Mouse (Mus musculus): ENCODE measurements around the gene Arhgap20. TPM values are rescaled to one million over a fixed set of nuclear protein-coding genes. Genes with fewer than 3 reads are reported as not detected.
A peak's percentile ranks its signal among the peaks of the same experiment; 100 is the strongest.

Gene Arhgap20
- total and polyA plus RNA-seq, 3 experiments, result 0.54 to 0.93 (median 0.60) TPM

DNA sequence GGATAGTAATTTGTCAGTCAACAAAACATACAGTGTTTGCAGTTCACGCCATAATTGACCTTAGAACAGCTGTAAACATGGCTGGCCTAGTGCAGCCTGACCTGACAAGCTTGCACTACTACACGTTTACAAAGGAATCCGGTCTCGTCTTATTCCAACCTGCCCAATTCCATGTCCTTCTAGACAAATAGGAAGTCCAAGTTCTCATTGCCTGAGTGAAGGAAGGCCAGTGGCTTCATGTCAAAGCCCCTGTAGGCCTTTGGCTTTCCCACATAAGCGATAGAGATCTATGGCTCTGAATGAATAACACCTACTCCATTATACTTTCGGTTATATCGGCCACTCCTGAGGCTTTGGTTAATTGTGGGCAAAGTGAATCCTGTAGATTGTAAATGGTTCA lies 16.0 kb downstream of the Arhgap20 start:
- no peaks in the 10 kb centered on the region for H3K79me2 ChIP-seq (replicated peaks; ENCODE audit: control insufficient read depth, extremely low read depth, insufficient read depth, poor library complexity, severe bottlenecking)
- in situ Hi-C loops (cut with MboI; ENCODE audit: low pct_ligation_motif_present, low pct_unique_long_range_greater_than_20kb, low sequenced_read_pairs) (loop anchor here (25.0 kb wide), 1 partner anchor 131 kb away; no protein-coding TSS in a partner anchor), dilution Hi-C loops (cut with MboI; ENCODE audit: extremely low pct_ligation_motif_present, extremely low pct_unique_long_range_greater_than_20kb, low sequenced_read_pairs) (no loop called here)
- H3K4me2 ChIP-seq (ENCODE audit: insufficient read depth, low read depth, poor library complexity, severe bottlenecking), result no peak overlapping the region
- no peaks in the 10 kb centered on the region for H3K9me3 ChIP-seq (replicated peaks; ENCODE audit: low read length)
- no peak overlapping the region for H3K9ac ChIP-seq (ENCODE audit: insufficient read depth, low read depth)
- no peak overlapping the region for H3K27ac ChIP-seq (ENCODE audit: insufficient read depth, low read depth)
- no peak overlapping the region for H3K4me3 ChIP-seq (replicated peaks in 1 of 3; ENCODE audit: low read depth in 2 of 3, low read length in 2 of 3, poor library complexity in 1 of 3)
- H3K36me3 ChIP-seq (replicated peaks in 1 of 2; ENCODE audit: control insufficient read depth in 1 of 2, insufficient read depth in 1 of 2, low read length in 1 of 2), result no peaks in the 10 kb centered on the region
- peaks cover 0 to 13% of the 10 kb centered on the region in 2 experiments; a peak in 2 of 4 replicates for H3K4me1 ChIP-seq (ENCODE audit: control insufficient read depth in 1 of 2, insufficient read depth in 2 of 2)
- DNase-seq (ENCODE audit: extremely low read depth), result no peak
- TF ChIP-seq JUND (conservative IDR thresholded peaks at IDR 0.05; ENCODE audit: low read depth, low read length), result no peak
- TF ChIP-seq MAX (IDR thresholded peaks at IDR 0.05; ENCODE audit: low read length), result no peak
- no peak for TF ChIP-seq MAFK (IDR thresholded peaks at IDR 0.05; ENCODE audit: insufficient replicate concordance, low read length)
- TF ChIP-seq USF1 (IDR thresholded peaks at IDR 0.05; ENCODE audit: low read depth, low read length), result no peak
- TF ChIP-seq KAT2A (IDR thresholded peaks at IDR 0.05; ENCODE audit: insufficient replicate concordance, low read length), result no peak
- TF ChIP-seq JUN (IDR thresholded peaks at IDR 0.05; ENCODE audit: insufficient read depth, low read depth, low read length), result no peak
- no peak for TF ChIP-seq RAD21 (IDR thresholded peaks at IDR 0.05; ENCODE audit: low read depth, low read length)
- no peak for TF ChIP-seq SMC3 (IDR thresholded peaks at IDR 0.05; ENCODE audit: low read depth, low read length)
- TF ChIP-seq PAX5 (IDR thresholded peaks at IDR 0.05; ENCODE audit: low read length), result no peak
- no peak for TF ChIP-seq MYC (IDR thresholded peaks at IDR 0.05; ENCODE audit: low read depth, low read length)
- TF ChIP-seq HCFC1 (IDR thresholded peaks at IDR 0.05; ENCODE audit: low read depth, low read length), result no peak
- no peak for TF ChIP-seq NELFE (IDR thresholded peaks at IDR 0.05; ENCODE audit: low read depth, low read length)
- H3K27me3 ChIP-seq (replicated peaks), result no peaks in the 10 kb centered on the region

DNA sequence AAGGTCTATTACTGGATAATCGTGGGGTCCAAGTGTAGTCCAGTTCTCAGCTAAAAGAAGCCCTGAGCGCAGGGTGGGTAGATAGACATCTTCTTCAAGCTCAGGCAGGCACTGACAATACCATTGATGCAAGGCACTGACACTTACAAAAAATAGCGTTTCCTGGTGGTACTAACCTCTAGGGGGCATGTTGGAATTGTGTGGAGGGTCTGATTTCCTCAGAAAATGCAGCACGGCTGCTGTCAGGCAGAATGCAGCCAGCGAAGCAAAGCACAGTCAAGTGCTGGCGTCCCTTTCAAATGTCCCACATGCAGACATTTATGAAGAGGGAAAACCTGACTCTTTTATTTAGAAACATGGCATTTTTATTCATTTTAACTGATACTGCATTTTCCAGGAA lies 22.2 kb downstream of the Arhgap20 start:
- DNase-seq (ENCODE audit: extremely low read depth), result no peak
- TF ChIP-seq CTCF (conservative IDR thresholded peaks at IDR 0.05 in 1 of 2, IDR thresholded peaks at IDR 0.05 in 1 of 2; ENCODE audit: low read depth in 2 of 2, low read length in 2 of 2) (peak in 1 of 2 experiments; percentile 50; a peak in 2 of 4 replicates), MEF2A (IDR thresholded peaks at IDR 0.05; ENCODE audit: borderline replicate concordance, low read depth, low read length) (no peak), RAD21 (IDR thresholded peaks at IDR 0.05; ENCODE audit: low read depth, low read length) (peak; percentile 26), NELFE (IDR thresholded peaks at IDR 0.05; ENCODE audit: low read depth, low read length) (no peak), NRF1 (IDR thresholded peaks at IDR 0.05; ENCODE audit: low read depth, low read length) (no peak), SMC3 (IDR thresholded peaks at IDR 0.05; ENCODE audit: low read depth, low read length) (peak; percentile 29; the same call in 1 of the 2 replicates), SIN3A (IDR thresholded peaks at IDR 0.05; ENCODE audit: low read length) (no peak), JUN (IDR thresholded peaks at IDR 0.05; ENCODE audit: insufficient read depth, low read depth, low read length) (no peak), USF1 (IDR thresholded peaks at IDR 0.05; ENCODE audit: low read depth, low read length) (no peak)
- H3K79me2 ChIP-seq (replicated peaks; ENCODE audit: control insufficient read depth, extremely low read depth, insufficient read depth, poor library complexity, severe bottlenecking), result no peaks in the 10 kb centered on the region
- no peaks in the 10 kb centered on the region for H3K9me3 ChIP-seq (replicated peaks; ENCODE audit: low read length)
- in situ Hi-C loops (cut with MboI; ENCODE audit: low pct_ligation_motif_present, low pct_unique_long_range_greater_than_20kb, low sequenced_read_pairs), result loop anchor here (25.0 kb wide), 1 partner anchor 125 kb away; no protein-coding TSS in a partner anchor
- H3K36me3 ChIP-seq (replicated peaks in 1 of 2; ENCODE audit: control insufficient read depth in 1 of 2, insufficient read depth in 1 of 2, low read length in 1 of 2), result no peaks in the 10 kb centered on the region
- no peak overlapping the region for H3K9ac ChIP-seq (ENCODE audit: insufficient read depth, low read depth)
- H3K27me3 ChIP-seq (replicated peaks), result no peaks in the 10 kb centered on the region
- H3K4me1 ChIP-seq (ENCODE audit: control insufficient read depth in 1 of 2, insufficient read depth in 2 of 2), result peaks cover 3 to 9% of the 10 kb centered on the region in 2 experiments; a peak in 3 of 4 replicates
- H3K4me2 ChIP-seq (ENCODE audit: insufficient read depth, low read depth, poor library complexity, severe bottlenecking), result no peak overlapping the region
- dilution Hi-C loops (cut with MboI; ENCODE audit: extremely low pct_ligation_motif_present, extremely low pct_unique_long_range_greater_than_20kb, low sequenced_read_pairs), result no loop called here
- no peak overlapping the region for H3K27ac ChIP-seq (ENCODE audit: insufficient read depth, low read depth)
- H3K4me3 ChIP-seq (replicated peaks in 1 of 3; ENCODE audit: low read depth in 2 of 3, low read length in 2 of 3, poor library complexity in 1 of 3), result no peak overlapping the region

All from CH12.LX (cell line).